Mouse (Mus musculus): ENCODE measurements at regions not wholly inside any gene's neighbourhood (a gene's known extent, or its start where the extent isn't known, plus 50 kb on each side); places are given as distances from the start of the nearest gene placed in this dataset.
A peak's percentile ranks its signal among the peaks of the same experiment; 100 is the strongest.

DNA sequence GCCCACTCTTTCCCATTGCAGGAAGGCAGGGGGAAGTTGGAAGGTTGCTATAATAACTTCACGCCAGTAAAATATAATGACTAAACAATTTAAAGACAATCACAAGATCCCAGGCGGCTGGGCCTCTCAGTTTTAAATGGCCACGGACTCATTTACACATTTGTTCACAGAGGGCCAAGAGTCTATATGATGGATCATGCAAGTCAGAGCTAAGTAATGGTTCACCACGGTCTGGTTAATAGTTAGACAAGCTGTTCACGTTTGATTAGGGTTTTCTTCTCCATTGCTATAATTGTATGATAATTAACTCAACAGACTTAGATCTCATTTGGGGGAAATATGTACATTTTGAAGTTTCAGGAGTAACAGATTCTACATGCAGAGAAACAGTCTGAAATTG is 170.0 kb downstream of the Ppargc1a start:
- no peak for DNase-seq (ENCODE audit: extremely low spot score in 1 of 2, low spot score in 1 of 2)

- no peak for DNase-seq (ENCODE audit: extremely low spot score in 1 of 2, low spot score in 1 of 2)
These were observed 176.2 kb downstream of the Ppargc1a start for GRCm38 (mm10) chr5:51391319-51391718.

- DNase-seq (ENCODE audit: extremely low spot score in 1 of 2, low spot score in 1 of 2), result no peak
These were observed 179.8 kb downstream of the Ppargc1a start for GRCm38 (mm10) chr5:51387751-51388150.

- no peak for DNase-seq (ENCODE audit: extremely low spot score in 1 of 2, low spot score in 1 of 2)
These were observed 181.1 kb downstream of the Ppargc1a start for GRCm38 (mm10) chr5:51386409-51386808.

DNA sequence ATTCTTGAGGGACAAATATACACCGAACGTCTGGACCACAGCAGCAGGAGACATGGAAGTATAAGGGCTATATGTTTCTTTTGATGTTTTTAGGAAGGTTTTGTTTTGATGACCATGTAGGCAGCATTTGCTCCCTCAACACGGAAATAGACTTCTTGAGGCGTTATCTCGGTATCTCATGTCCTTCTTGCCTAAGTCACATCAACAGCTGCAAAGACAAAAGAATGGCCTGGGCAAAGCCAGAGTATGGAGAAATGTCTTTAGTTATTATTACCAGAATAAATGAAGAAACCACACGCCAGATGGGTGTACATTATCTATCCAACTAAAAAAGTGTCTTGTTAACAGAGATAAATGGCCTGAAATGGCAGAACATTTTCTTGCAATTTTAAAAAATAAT is 183.2 kb downstream of the Ppargc1a start:
- no peak for DNase-seq (ENCODE audit: extremely low spot score in 1 of 2, low spot score in 1 of 2)

- peak; percentile 2 to 3 for DNase-seq (ENCODE audit: extremely low spot score in 1 of 2, low spot score in 1 of 2)
These were observed 208.4 kb downstream of the Ppargc1a start for GRCm38 (mm10) chr5:51359101-51359500.

DNA sequence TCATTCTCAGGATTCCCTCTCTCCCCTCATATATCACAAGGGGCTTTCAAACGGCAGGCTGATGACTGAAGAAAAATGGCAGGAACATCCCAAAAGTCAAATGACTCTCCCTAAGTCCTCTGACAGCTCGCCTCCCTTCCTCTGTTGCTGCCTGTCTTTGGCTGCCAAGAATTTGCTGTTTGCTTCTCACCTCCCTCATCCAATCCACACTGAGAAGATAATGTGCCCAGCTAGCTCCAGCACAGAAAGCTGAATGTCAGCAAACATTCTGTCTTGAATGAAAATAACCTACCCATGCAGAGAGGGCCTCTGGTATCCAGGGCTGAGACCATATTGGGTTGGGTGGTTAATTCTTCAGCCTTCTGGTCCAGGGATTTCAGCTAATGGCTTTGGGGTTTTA is 219.3 kb downstream of the Ppargc1a start:
- DNase-seq (ENCODE audit: extremely low spot score in 1 of 2, low spot score in 1 of 2), result peak; percentile 8 to 41

- DNase-seq (ENCODE audit: extremely low spot score in 1 of 2, low spot score in 1 of 2), result no peak
These were observed 238.4 kb downstream of the Ppargc1a start for GRCm38 (mm10) chr5:51329142-51329541.

DNA sequence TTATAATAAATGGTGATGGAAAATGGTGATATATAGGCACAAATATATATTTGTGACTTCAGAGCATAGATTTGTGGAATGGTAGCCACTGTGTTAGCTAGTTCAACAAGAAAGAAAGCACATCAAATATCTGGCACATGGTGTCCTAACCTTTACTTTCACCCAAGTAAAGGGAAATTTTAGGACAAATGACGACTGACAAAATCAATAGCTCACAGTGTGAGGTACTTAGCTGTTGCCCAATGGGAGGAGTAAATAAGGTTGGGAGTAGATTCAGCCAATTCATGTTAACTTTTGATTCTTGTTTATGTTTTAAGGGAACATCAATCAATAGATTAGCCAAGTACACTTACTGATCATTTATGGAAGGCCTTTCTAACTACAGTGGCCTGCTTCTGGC is 278.3 kb downstream of the Ppargc1a start:
- DNase-seq (ENCODE audit: extremely low spot score in 1 of 2, low spot score in 1 of 2), result no peak

DNA sequence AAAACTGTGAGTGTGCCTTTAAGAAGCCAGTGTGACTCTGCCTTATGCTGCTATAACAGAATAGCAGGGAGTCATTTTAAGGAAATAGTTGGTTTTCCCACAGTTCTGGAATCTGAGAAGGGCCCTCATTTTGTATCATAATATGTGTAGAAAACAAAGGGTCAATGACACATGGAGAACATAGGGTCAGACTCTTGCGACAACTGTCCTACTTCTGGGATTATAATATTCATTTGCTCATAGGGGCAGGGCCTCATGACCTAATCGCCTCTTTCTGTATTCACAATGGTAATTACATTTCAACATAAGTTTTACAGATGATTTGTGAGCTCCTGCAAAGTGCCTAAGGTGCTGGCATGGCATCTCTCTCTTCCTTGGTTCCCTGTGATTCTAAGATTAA is 279.3 kb downstream of the Ppargc1a start:
- DNase-seq (ENCODE audit: extremely low spot score in 1 of 2, low spot score in 1 of 2), result no peak

- DNase-seq (ENCODE audit: extremely low spot score in 1 of 2, low spot score in 1 of 2), result no peak
These were observed 326.4 kb downstream of the Ppargc1a start for GRCm38 (mm10) chr5:51241156-51241555.

DNA sequence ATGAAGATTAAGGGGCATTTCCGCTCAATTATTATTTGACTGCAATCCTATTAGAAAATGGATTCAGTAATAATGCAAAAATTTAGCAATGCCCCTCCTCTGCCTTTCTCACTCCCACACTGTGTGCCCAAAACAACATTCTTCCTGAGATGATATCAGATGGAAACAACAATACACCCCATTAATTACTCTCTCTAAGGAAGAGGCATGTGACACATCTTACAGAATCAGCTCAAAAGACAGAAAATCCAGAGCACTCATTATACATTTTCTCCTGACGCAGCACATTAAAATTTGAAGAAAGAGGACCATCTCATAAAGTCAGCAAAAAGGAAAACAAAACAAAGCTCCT is 333.5 kb downstream of the Ppargc1a start:
- DNase-seq (ENCODE audit: extremely low spot score in 1 of 2, low spot score in 1 of 2), result no peak

GRCm38 (mm10) chr5:51233271-51234003 is 334.1 kb downstream of the Ppargc1a start:
- no peak for DNase-seq (ENCODE audit: extremely low spot score in 1 of 2, low spot score in 1 of 2)

- DNase-seq (ENCODE audit: extremely low spot score in 1 of 2, low spot score in 1 of 2), result no peak
These were observed 337.7 kb downstream of the Ppargc1a start for GRCm38 (mm10) chr5:51229806-51230205.

- no peak for DNase-seq (ENCODE audit: extremely low spot score in 1 of 2, low spot score in 1 of 2)
These were observed 339.5 kb downstream of the Ppargc1a start for GRCm38 (mm10) chr5:51227996-51228395.

DNA sequence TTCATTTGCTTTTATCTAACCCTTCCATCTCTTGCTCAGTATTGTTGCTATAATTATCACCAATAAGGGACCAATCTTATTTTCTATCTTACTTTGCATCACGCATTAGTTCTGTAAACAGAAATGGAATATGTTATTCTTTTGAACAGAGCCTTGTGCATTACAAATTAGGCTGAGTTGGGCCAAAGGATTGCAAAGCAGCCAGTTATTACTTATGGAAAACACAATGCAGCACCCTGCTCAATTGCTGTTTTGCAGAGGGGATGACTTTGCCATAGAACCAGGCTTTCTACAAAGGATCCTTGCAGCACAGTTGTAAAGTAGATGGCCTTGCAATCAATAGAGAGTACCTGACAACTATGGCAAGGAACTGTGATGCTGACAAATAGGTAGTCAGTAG is 364.3 kb downstream of the Ppargc1a start:
- DNase-seq (ENCODE audit: extremely low spot score in 1 of 2, low spot score in 1 of 2), result no peak

GRCm38 (mm10) chr5:51202525-51203215 is 364.9 kb downstream of the Ppargc1a start:
- DNase-seq (ENCODE audit: extremely low spot score in 1 of 2, low spot score in 1 of 2), result no peak

DNA sequence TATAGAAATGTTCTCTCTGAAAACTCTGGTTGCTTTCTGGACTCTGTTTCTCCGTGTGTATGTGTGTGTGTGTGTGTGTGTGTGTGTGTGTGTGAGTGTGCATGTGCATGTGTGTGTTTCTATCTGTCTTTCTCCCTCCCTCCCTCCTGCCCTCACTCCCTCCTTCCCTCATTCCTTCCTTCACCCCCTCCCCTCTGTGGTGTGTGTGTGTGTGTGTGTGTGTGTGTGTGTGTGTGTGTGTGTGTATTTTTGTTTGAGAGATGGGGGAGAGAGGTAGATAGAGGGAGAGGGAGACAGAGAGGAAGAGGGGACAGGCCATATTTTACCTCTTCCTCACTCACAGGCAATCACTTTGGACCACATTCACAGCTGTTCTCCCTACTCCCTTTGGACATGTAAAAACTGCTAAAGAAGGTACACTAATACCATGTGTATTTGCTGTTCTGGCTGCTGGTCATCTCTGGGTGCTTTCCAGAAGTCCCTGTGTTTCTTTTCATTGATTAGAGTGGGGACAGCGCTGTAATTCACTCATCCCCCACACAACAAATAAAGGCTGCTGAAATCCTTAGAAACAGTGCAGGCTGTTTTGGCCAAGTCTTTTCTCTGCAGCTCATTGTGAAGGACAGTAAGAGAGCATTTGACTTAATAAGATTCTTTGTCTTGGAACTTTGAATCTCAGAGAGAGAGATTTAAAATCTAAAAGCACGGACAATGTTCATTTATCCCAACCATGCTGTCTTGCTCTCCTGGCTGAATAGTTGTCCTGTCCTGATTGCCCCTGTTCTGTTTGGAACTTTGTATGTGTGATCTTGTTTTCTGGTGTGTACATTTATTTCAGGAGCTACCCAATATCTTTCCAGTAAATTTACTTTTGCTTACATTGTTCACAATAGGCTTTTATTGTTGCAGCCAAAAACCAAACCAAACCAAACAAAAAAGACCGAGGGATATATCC is 370.9 kb downstream of the Ppargc1a start:
- no peak for DNase-seq (ENCODE audit: extremely low spot score in 1 of 2, low spot score in 1 of 2)

- DNase-seq (ENCODE audit: extremely low spot score in 1 of 2, low spot score in 1 of 2), result no peak
These were observed 376.9 kb downstream of the Ppargc1a start for GRCm38 (mm10) chr5:51190661-51191060.

GRCm38 (mm10) chr5:51169828-51170227 is 397.7 kb downstream of the Ppargc1a start:
- no peak for DNase-seq (ENCODE audit: extremely low spot score in 1 of 2, low spot score in 1 of 2)

DNA sequence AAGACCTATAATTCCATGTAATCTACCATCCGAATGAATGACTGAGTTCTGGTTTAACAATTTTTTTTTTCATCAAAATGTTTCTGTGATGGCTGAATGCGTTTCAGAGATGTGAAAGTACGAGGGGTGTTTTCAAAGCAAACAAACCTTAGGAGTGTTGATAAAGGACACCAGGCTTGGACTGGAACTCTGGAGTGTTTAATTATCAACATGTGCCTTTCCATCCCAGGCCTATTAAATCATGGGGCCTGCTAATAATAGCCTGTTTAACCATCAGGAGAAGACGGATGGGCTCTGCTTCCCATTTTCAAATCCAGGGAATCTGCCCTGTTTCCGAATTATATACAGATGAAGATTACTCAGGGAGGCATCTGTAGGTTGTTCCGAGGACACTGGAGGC is 399.3 kb downstream of the Ppargc1a start:
- DNase-seq (ENCODE audit: extremely low spot score in 1 of 2, low spot score in 1 of 2), result no peak
